Comparison of ENCODE assay signal across 8 mouse cellular contexts in genomic region chr9:7914925-7915324, GRCm38 (mm10). TPM values are rescaled to one million over a fixed set of nuclear protein-coding genes. Genes with fewer than 3 reads are reported as not detected.
DNase-seq lines count a peak whose midpoint lies in the region; ATAC-seq and TF ChIP-seq lines count a peak whose summit lies in the region.

No protein-coding gene starts in this region.

- no peaks in the 10 kb centered on the region for H3K27me3 ChIP-seq in kidney, postnatal 0 days (ENCODE audit: insufficient read depth, low read length)
- H3K27me3 ChIP-seq in embryonic facial prominence, embryonic 15.5 days, result no peaks in the 10 kb centered on the region
- no peaks in the 10 kb centered on the region for H3K27me3 ChIP-seq in intestine, embryonic 15.5 days (replicated peaks)
- no peaks in the 10 kb centered on the region for H3K27me3 ChIP-seq in midbrain, postnatal 0 days (ENCODE audit: insufficient read depth, low read length)
- no peaks in the 10 kb centered on the region for H3K27me3 ChIP-seq in thymus, adult 2 months (ENCODE audit: control insufficient read depth, insufficient read depth, low read length)

- H3K4me3 ChIP-seq in kidney, postnatal 0 days (replicated peaks; ENCODE audit: low read depth, low read length), result no peak overlapping the region
- no peak overlapping the region for H3K4me3 ChIP-seq in embryonic facial prominence, embryonic 15.5 days (replicated peaks)
- H3K4me3 ChIP-seq in intestine, embryonic 15.5 days (replicated peaks), result no peak overlapping the region
- H3K4me3 ChIP-seq in midbrain, postnatal 0 days (ENCODE audit: low read depth, low read length), result no peak overlapping the region; the same call in 1 of the 2 replicates
- H3K4me3 ChIP-seq in thymus, adult 2 months (ENCODE audit: control insufficient read depth, insufficient read depth, low read length), result no peak overlapping the region

- H3K9ac ChIP-seq in kidney, postnatal 0 days (ENCODE audit: low read depth, low read length), result no peak overlapping the region
- no peak overlapping the region for H3K9ac ChIP-seq in embryonic facial prominence, embryonic 15.5 days
- H3K9ac ChIP-seq in intestine, embryonic 15.5 days, result no peak overlapping the region
- no peak overlapping the region for H3K9ac ChIP-seq in midbrain, postnatal 0 days (replicated peaks; ENCODE audit: low read length, poor library complexity, severe bottlenecking)

- WGBS in kidney, postnatal 0 days, result 53% methylated on average over 8 of the region's 8 CpGs
- WGBS in embryonic facial prominence, embryonic 15.5 days, result 61% methylated on average over 8 of the region's 8 CpGs
- 61% methylated on average over 8 of the region's 8 CpGs for WGBS in intestine, embryonic 15.5 days
- WGBS in midbrain, postnatal 0 days, result 62% methylated on average over 8 of the region's 8 CpGs
- 89% methylated on average over 8 of the region's 8 CpGs for WGBS in thymus, adult 2 months

- H3K4me1 ChIP-seq in kidney, postnatal 0 days (replicated peaks; ENCODE audit: insufficient read depth, low read length), result no peaks in the 10 kb centered on the region
- H3K4me1 ChIP-seq in embryonic facial prominence, embryonic 15.5 days, result peaks cover 8% of the 10 kb centered on the region; the same call in 1 of the 2 replicates
- H3K4me1 ChIP-seq in intestine, embryonic 15.5 days (replicated peaks), result no peaks in the 10 kb centered on the region
- no peaks in the 10 kb centered on the region for H3K4me1 ChIP-seq in midbrain, postnatal 0 days (ENCODE audit: insufficient read depth, low read length)
- H3K4me1 ChIP-seq in thymus, adult 2 months (replicated peaks; ENCODE audit: control insufficient read depth, insufficient read depth, low read length), result peaks cover 7% of the 10 kb centered on the region; the same call in 1 of the 2 replicates

- no peak for ATAC-seq in kidney, postnatal 0 days (replicated peaks; ENCODE audit: low FRiP score, low read depth)
- ATAC-seq in embryonic facial prominence, embryonic 15.5 days (ENCODE audit: insufficient number of reproducible peaks, low FRiP score, low TSS enrichment, low read depth), result no peak
- ATAC-seq in intestine, embryonic 15.5 days, result no peak
- ATAC-seq in midbrain, postnatal 0 days (ENCODE audit: low FRiP score), result peak; percentile 64

- H3K4me2 ChIP-seq in kidney, postnatal 0 days (ENCODE audit: low read length), result peak overlapping the region; percentile 30; the same call in 1 of the 2 replicates
- H3K4me2 ChIP-seq in embryonic facial prominence, embryonic 15.5 days (replicated peaks), result peak overlapping the region; percentile 44
- peak overlapping the region; percentile 48 for H3K4me2 ChIP-seq in intestine, embryonic 15.5 days (replicated peaks)
- peak overlapping the region; percentile 46 for H3K4me2 ChIP-seq in midbrain, postnatal 0 days (ENCODE audit: low read depth, low read length, poor library complexity, severe bottlenecking)

- no peaks in the 10 kb centered on the region for H3K9me3 ChIP-seq in kidney, postnatal 0 days (replicated peaks; ENCODE audit: low read length)
- no peaks in the 10 kb centered on the region for H3K9me3 ChIP-seq in embryonic facial prominence, embryonic 15.5 days (replicated peaks)
- no peaks in the 10 kb centered on the region for H3K9me3 ChIP-seq in intestine, embryonic 15.5 days
- no peaks in the 10 kb centered on the region for H3K9me3 ChIP-seq in midbrain, postnatal 0 days (ENCODE audit: low read length)

- no peak for TF ChIP-seq POLR2A in thymus, adult 2 months (IDR thresholded peaks at IDR 0.05; ENCODE audit: control insufficient read depth, extremely low read depth, insufficient read depth, low read length, poor library complexity)

- no peak overlapping the region for H3K27ac ChIP-seq in kidney, postnatal 0 days
- no peak overlapping the region for H3K27ac ChIP-seq in embryonic facial prominence, embryonic 15.5 days (replicated peaks)
- H3K27ac ChIP-seq in intestine, embryonic 15.5 days, result no peak overlapping the region
- peak overlapping the region; percentile 59 for H3K27ac ChIP-seq in midbrain, postnatal 0 days (ENCODE audit: low read depth, low read length)
- no peak overlapping the region for H3K27ac ChIP-seq in thymus, adult 2 months (ENCODE audit: control insufficient read depth, insufficient read depth, low read length)

- TF ChIP-seq CTCF in kidney, postnatal 0 days (IDR thresholded peaks at IDR 0.05; ENCODE audit: low read depth), result no peak
- TF ChIP-seq CTCF in midbrain, postnatal 0 days (IDR thresholded peaks at IDR 0.05), result no peak
- TF ChIP-seq CTCF in thymus, adult 2 months (IDR thresholded peaks at IDR 0.05; ENCODE audit: borderline replicate concordance, control insufficient read depth, extremely low read depth, insufficient read depth, low read length, poor library complexity), result no peak

- no peak for DNase-seq in kidney, postnatal 0 days (ENCODE audit: low spot score)
- DNase-seq in kidney, adult 18-20 months, result no peak
- no peak for DNase-seq in midbrain, postnatal 0 days (ENCODE audit: low spot score)
- DNase-seq in thymus, postnatal 14 days, result no peak
- no peak for DNase-seq in thymus, adult 2 months
- DNase-seq in frontal cortex, postnatal 36 days (ENCODE audit: low spot score in 2 of 2), result no peak

- no peaks in the 10 kb centered on the region for H3K36me3 ChIP-seq in kidney, postnatal 0 days (ENCODE audit: insufficient read depth, low read length)
- no peaks in the 10 kb centered on the region for H3K36me3 ChIP-seq in embryonic facial prominence, embryonic 15.5 days
- no peaks in the 10 kb centered on the region for H3K36me3 ChIP-seq in intestine, embryonic 15.5 days
- no peaks in the 10 kb centered on the region for H3K36me3 ChIP-seq in midbrain, postnatal 0 days (ENCODE audit: insufficient read depth, low read length)
- H3K36me3 ChIP-seq in thymus, adult 2 months (ENCODE audit: control insufficient read depth, insufficient read depth, low read length), result no peaks in the 10 kb centered on the region

RNA-seq across cellular contexts. Expression of gene Birc3, which starts 41.9 kb away (rescaled TPM):
- 5.3 and 7.2 TPM in 2 replicates for polyA plus RNA-seq in kidney, postnatal 0 days (2015; fragmentation: Nextera tagmentation; extraction: Ambion mirVana)
- polyA plus RNA-seq in embryonic facial prominence, embryonic 15.5 days (2015; fragmentation: Nextera tagmentation; extraction: Ambion mirVana), result 15.2 and 17.0 TPM in 2 replicates
- polyA plus RNA-seq in intestine, embryonic 15.5 days (2015; fragmentation: Nextera tagmentation; extraction: Ambion mirVana), result 11.7 and 11.9 TPM in 2 replicates
- 2.3 and 2.6 TPM in 2 replicates for total RNA-seq in midbrain, postnatal 0 days (2014; rRNA removed)
- polyA plus RNA-seq in midbrain, postnatal 0 days (2015; fragmentation: Nextera tagmentation; extraction: Ambion mirVana), result 0.99 and 1.5 TPM in 2 replicates
- polyA plus RNA-seq in thymus, adult 2 months (2012; rRNA removed), result 30.7 and 33.5 TPM in 2 replicates
